Mouse (Mus musculus) embryonic facial prominence, embryonic 11.5 days (tissue): Measurements from ENCODE around the gene Hoxd4. TPM values are rescaled to one million over a fixed set of nuclear protein-coding genes. Genes with fewer than 3 reads are reported as not detected.

Experiments
- ATAC-seq: fragments of 200-750 bp; cut with Nextera tagmentation; replicated peaks from 2 replicates; pipeline ENCODE4 v1.8.0; 2017; ENCODE audit warnings: low read depth; ENCODE audit not compliant: insufficient number of reproducible peaks, low FRiP score, low TSS enrichment
- DNase-seq: peaks from one replicate; pipeline ENCODE4 v3.0.0-alpha.2; 2015; ENCODE audit warnings: low spot score
- H3K27ac ChIP-seq: fragments of 300-500 bp; sonication (generic); replicated peaks from 2 replicates; pipeline ENCODE4 v1.5.1; 2014; ENCODE audit warnings: mild to moderate bottlenecking, low read depth, low read length, control low read depth
- H3K27me3 ChIP-seq: fragments of 300-500 bp; sonication (generic); 2 replicates; pipeline ENCODE4 v1.6.1; 2014; ENCODE audit warnings: mild to moderate bottlenecking, low read length, moderate library complexity, mixed read lengths; ENCODE audit not compliant: control insufficient read depth, insufficient read depth
- H3K36me3 ChIP-seq: fragments of 300-500 bp; sonication (generic); replicated peaks from 2 replicates; pipeline ENCODE4 v1.6.1; 2014; ENCODE audit warnings: low read depth, mild to moderate bottlenecking, low read length, moderate library complexity, mixed read lengths; ENCODE audit not compliant: control insufficient read depth, insufficient read depth
- H3K4me1 ChIP-seq: fragments of 300-500 bp; sonication (generic); 2 replicates; pipeline ENCODE4 v1.6.1; 2014; ENCODE audit warnings: low read length, mixed read lengths; ENCODE audit not compliant: control insufficient read depth, insufficient read depth
- H3K4me2 ChIP-seq: fragments of 300-500 bp; sonication (generic); 2 replicates; pipeline ENCODE4 v1.6.1; 2014; ENCODE audit warnings: low read depth, mild to moderate bottlenecking, control low read depth, low read length, moderate library complexity
- H3K4me3 ChIP-seq: fragments of 300-500 bp; sonication (generic); 2 replicates; pipeline ENCODE4 v1.5.1; 2014; ENCODE audit warnings: low read depth, low read length, control low read depth
- H3K9ac ChIP-seq: fragments of 300-500 bp; sonication (generic); replicated peaks from 2 replicates; pipeline ENCODE4 v1.6.1; 2014; ENCODE audit warnings: mild to moderate bottlenecking, control low read depth, low read length
- H3K9me3 ChIP-seq: fragments of 300-500 bp; sonication (generic); replicated peaks from 2 replicates; pipeline ENCODE4 v1.6.1; 2016; ENCODE audit warnings: mild to moderate bottlenecking, low read length, inconsistent platforms, mixed read lengths; ENCODE audit not compliant: control insufficient read depth
- WGBS: fragments of 180-500 bp; shearing (Covaris S2); extraction: QIAGEN DNeasy Blood & Tissue Kit; methylation state at CpG from one replicate; pipeline ENCODE4 v1.1.7; 2014; 5-methylcytosine and 5-hydroxymethylcytosine counted together
- polyA plus RNA-seq: library from polyadenylated mRNA; unstranded; fragments of >200 nt; fragmentation: Nextera tagmentation; extraction: Ambion mirVana; gene quantifications from 2 replicates; pipeline ENCODE4 v1.2.1, GENCODE M21; 2014

Gene Hoxd4
- polyA plus RNA-seq, 1 experiment from 2014 or later, result 0.18 TPM

GRCm38 (mm10) chr2:74688795-74689573 is 22.7 kb upstream of the Hoxd4 start:
- Histone ChIP-seq H3K9ac (no peak overlapping the region), H3K4me1 (no peaks in the 10 kb centered on the region), H3K4me3 (no peak overlapping the region), H3K36me3 (no peaks in the 10 kb centered on the region), H3K9me3 (no peaks in the 10 kb centered on the region), H3K27ac (no peak overlapping the region), H3K4me2 (no peak overlapping the region), H3K27me3 (peaks cover 84% of the 10 kb centered on the region)
- DNase-seq (no peak), ATAC-seq (no peak)
- 3% methylated on average over 12 of the region's 12 CpGs for WGBS

DNA sequence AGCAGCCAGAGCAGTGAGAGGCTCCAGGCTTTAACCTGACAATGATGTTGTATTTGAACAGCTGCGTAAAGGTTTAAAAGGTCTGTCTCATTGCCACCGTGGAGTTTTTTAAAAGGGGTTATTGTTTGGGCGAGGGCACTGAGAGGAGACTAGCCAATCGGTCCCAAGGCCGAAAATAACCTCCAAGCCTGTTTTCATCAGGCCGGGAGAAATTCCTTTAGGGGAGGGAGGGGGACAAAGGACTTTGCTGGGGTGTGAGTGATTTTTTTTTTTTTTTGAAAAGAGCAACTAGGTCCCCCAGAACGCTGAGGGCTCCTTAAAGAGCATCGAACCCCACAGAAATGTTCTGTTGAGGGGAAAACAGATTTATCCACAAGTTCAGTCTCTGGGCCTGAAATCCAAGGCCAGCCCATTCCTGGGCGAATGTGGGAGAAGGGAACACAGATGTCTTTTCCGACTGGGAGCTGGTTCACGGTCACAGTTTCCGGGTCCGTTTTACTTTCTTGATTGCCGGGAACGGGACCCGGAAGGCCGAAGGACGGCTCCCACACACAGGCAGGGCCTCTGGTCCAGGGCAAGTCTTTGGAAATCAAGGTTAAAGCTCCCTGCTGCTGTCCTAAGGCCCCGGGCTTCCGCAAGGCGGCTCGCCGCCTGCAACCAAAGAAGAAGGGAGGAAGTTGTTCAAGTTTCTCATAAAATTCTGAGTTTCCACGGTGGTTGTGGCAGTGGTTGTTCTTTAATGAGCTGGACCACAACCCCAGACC is 22.0 kb upstream of the Hoxd4 start:
- no peak overlapping the region for H3K4me3 ChIP-seq
- WGBS, result under 1% methylated on average over 24 of the region's 24 CpGs
- ATAC-seq, result no peak
- H3K27me3 ChIP-seq, result peaks cover 80% of the 10 kb centered on the region
- no peak for DNase-seq
- H3K36me3 ChIP-seq, result no peaks in the 10 kb centered on the region
- H3K4me1 ChIP-seq, result no peaks in the 10 kb centered on the region
- H3K4me2 ChIP-seq, result no peak overlapping the region
- no peak overlapping the region for H3K27ac ChIP-seq
- H3K9ac ChIP-seq, result no peak overlapping the region
- H3K9me3 ChIP-seq, result no peaks in the 10 kb centered on the region

- WGBS, result 5% methylated on average over 8 of the region's 8 CpGs
- Histone ChIP-seq H3K4me2 (no peak overlapping the region), H3K4me3 (no peak overlapping the region), H3K9ac (no peak overlapping the region), H3K27me3 (peaks cover 81% of the 10 kb centered on the region), H3K27ac (no peak overlapping the region), H3K9me3 (no peaks in the 10 kb centered on the region), H3K4me1 (no peaks in the 10 kb centered on the region), H3K36me3 (no peaks in the 10 kb centered on the region)
- no peak for ATAC-seq
- DNase-seq, result no peak
Observed at GRCm38 (mm10) chr2:74690338-74690716, 21.4 kb upstream of the Hoxd4 start.

GRCm38 (mm10) chr2:74691022-74691951 is 20.4 kb upstream of the Hoxd4 start, which contains the start of gene Hoxd10:
TSS of gene Hoxd10 (plus strand) at chr2:74691924.
- no peaks in the 10 kb centered on the region for H3K36me3 ChIP-seq
- peaks cover 85% of the 10 kb centered on the region for H3K27me3 ChIP-seq
- no peaks in the 10 kb centered on the region for H3K4me1 ChIP-seq
- no peak within 1 kb of the TSS for H3K4me3 ChIP-seq
- no peak within 1 kb of the TSS for H3K4me2 ChIP-seq
- H3K27ac ChIP-seq, result no peak within 1 kb of the TSS
- H3K9ac ChIP-seq, result no peak within 1 kb of the TSS
- no peaks in the 10 kb centered on the region for H3K9me3 ChIP-seq
- under 1% methylated on average over 56 of the region's 56 CpGs for WGBS
- DNase-seq (peak; percentile 82), ATAC-seq (0 out of 2 replicates have a peak, but pooled peaks have one; percentile 52)

- no peak overlapping the region for H3K9ac ChIP-seq
- H3K9me3 ChIP-seq, result no peaks in the 10 kb centered on the region
- WGBS, result 3% methylated on average over 35 of the region's 35 CpGs
- H3K36me3 ChIP-seq, result no peaks in the 10 kb centered on the region
- H3K4me1 ChIP-seq, result no peaks in the 10 kb centered on the region
- DNase-seq (no peak), ATAC-seq (no peak)
- peaks cover 84% of the 10 kb centered on the region for H3K27me3 ChIP-seq
- no peak overlapping the region for H3K4me3 ChIP-seq
- H3K4me2 ChIP-seq, result no peak overlapping the region
- no peak overlapping the region for H3K27ac ChIP-seq
Observed at GRCm38 (mm10) chr2:74691995-74692807, 19.5 kb upstream of the Hoxd4 start.

GRCm38 (mm10) chr2:74692808-74693431 is 18.8 kb upstream of the Hoxd4 start:
- H3K9ac ChIP-seq, result no peak overlapping the region
- no peaks in the 10 kb centered on the region for H3K4me1 ChIP-seq
- no peaks in the 10 kb centered on the region for H3K9me3 ChIP-seq
- WGBS, result 2% methylated on average over 20 of the region's 20 CpGs
- H3K36me3 ChIP-seq, result no peaks in the 10 kb centered on the region
- no peak overlapping the region for H3K4me2 ChIP-seq
- no peak for ATAC-seq
- peaks cover 84% of the 10 kb centered on the region for H3K27me3 ChIP-seq
- DNase-seq, result no peak
- H3K4me3 ChIP-seq, result no peak overlapping the region
- no peak overlapping the region for H3K27ac ChIP-seq

DNA sequence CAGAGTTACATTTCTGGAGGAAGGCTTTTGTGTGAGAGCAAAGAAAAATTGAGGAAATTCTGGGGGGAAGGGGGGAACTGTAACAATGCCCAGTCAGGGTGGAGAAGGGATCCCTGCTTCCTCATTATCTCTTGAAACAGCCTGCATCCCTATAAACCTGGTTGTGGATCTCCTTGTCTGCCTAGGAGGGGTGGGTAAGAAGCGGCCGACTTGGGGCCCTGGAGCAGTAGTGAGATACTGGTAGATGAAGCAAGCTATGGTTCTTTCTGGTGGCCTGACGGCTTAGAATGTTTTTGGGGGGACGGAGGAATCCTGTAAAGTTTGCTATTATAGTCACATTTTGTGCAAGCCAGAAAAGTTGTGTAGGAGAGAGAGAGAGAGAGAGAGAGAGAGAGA is 18.3 kb upstream of the Hoxd4 start:
- Histone ChIP-seq H3K27ac (no peak overlapping the region), H3K4me2 (no peak overlapping the region), H3K9me3 (no peaks in the 10 kb centered on the region), H3K27me3 (peaks cover 86% of the 10 kb centered on the region), H3K9ac (no peak overlapping the region), H3K36me3 (no peaks in the 10 kb centered on the region), H3K4me3 (no peak overlapping the region), H3K4me1 (no peaks in the 10 kb centered on the region; the same call in 1 of the 2 replicates)
- DNase-seq, result no peak
- ATAC-seq, result no peak
- WGBS, result 4% methylated on average over 4 of the region's 4 CpGs
